Mouse (Mus musculus) limb, embryonic 15.5 days (tissue): ENCODE data around the gene Chmp4b. TPM values are rescaled to one million over a fixed set of nuclear protein-coding genes. Genes with fewer than 3 reads are reported as not detected.

Experiments
- ATAC-seq: fragments of 200-750 bp; cut with Nextera tagmentation; 2 replicates; pipeline ENCODE4 v1.8.0; 2017; ENCODE audit warnings: low read depth, moderate TSS enrichment; ENCODE audit not compliant: insufficient number of reproducible peaks, low FRiP score, low TSS enrichment
- H3K27ac ChIP-seq: fragments of 300-500 bp; sonication (generic); 2 replicates; pipeline ENCODE4 v1.5.1; 2015; ENCODE audit warnings: moderate library complexity, mild to moderate bottlenecking, inconsistent platforms
- H3K27me3 ChIP-seq: fragments of 300-500 bp; sonication (generic); 2 replicates; pipeline ENCODE4 v1.6.1; 2015; ENCODE audit warnings: inconsistent platforms
- H3K36me3 ChIP-seq: fragments of 300-500 bp; sonication (generic); 2 replicates; pipeline ENCODE4 v1.6.1; 2015; ENCODE audit warnings: inconsistent platforms
- H3K4me1 ChIP-seq: fragments of 300-500 bp; sonication (generic); 2 replicates; pipeline ENCODE4 v1.6.1; 2015; ENCODE audit warnings: inconsistent platforms
- H3K4me2 ChIP-seq: fragments of 300-500 bp; sonication (generic); 2 replicates; pipeline ENCODE4 v1.6.1; 2015; ENCODE audit warnings: mild to moderate bottlenecking, inconsistent platforms
- H3K4me3 ChIP-seq: fragments of 300-500 bp; sonication (generic); 2 replicates; pipeline ENCODE4 v1.5.1; 2015; ENCODE audit warnings: mild to moderate bottlenecking, inconsistent platforms
- H3K9ac ChIP-seq: fragments of 300-500 bp; sonication (generic); 2 replicates; pipeline ENCODE4 v1.6.1; 2015; ENCODE audit warnings: inconsistent platforms
- H3K9me3 ChIP-seq: fragments of 300-500 bp; sonication (generic); 2 replicates; pipeline ENCODE4 v1.6.1; 2016; ENCODE audit warnings: inconsistent platforms
- WGBS: fragments of 180-500 bp; shearing (Covaris S2); methylation state at CpG from one replicate; pipeline ENCODE4 v1.1.7; 2015; 5-methylcytosine and 5-hydroxymethylcytosine counted together
- polyA plus RNA-seq: library from polyadenylated mRNA; unstranded; fragments of >200 nt; fragmentation: Nextera tagmentation; extraction: Ambion mirVana; gene quantifications from 2 replicates; pipeline ENCODE4 v1.2.1, GENCODE M21; 2015

The Chmp4b gene
- polyA plus RNA-seq, 1 experiment from 2014 or later = 36.9 TPM

- no peak overlapping the region for H3K9ac ChIP-seq
- no peak overlapping the region; the same call in 1 of the 2 replicates for H3K27ac ChIP-seq
- H3K4me3 ChIP-seq = no peak overlapping the region
- no peaks in the 10 kb centered on the region for H3K36me3 ChIP-seq
- no peaks in the 10 kb centered on the region for H3K9me3 ChIP-seq
- no peak for ATAC-seq
- no peak overlapping the region for H3K4me2 ChIP-seq
- no peaks in the 10 kb centered on the region for H3K27me3 ChIP-seq
- WGBS = 24% methylated on average over 2 of the region's 2 CpGs
- peaks cover 19% of the 10 kb centered on the region for H3K4me1 ChIP-seq
Observed at GRCm38 (mm10) chr2:154731916-154732315, 80.4 kb downstream of the Chmp4b start.

GRCm38 (mm10) chr2:154732503-154733141, 81.1 kb downstream of the Chmp4b start:
- Histone ChIP-seq H3K4me2 (no peak overlapping the region), H3K9me3 (no peaks in the 10 kb centered on the region), H3K36me3 (no peaks in the 10 kb centered on the region), H3K4me1 (peaks cover 15% of the 10 kb centered on the region), H3K27ac (no peak overlapping the region), H3K9ac (no peak overlapping the region), H3K4me3 (no peak overlapping the region), H3K27me3 (no peaks in the 10 kb centered on the region)
- ATAC-seq = no peak
- WGBS = 64% methylated on average over 9 of the region's 9 CpGs

DNA sequence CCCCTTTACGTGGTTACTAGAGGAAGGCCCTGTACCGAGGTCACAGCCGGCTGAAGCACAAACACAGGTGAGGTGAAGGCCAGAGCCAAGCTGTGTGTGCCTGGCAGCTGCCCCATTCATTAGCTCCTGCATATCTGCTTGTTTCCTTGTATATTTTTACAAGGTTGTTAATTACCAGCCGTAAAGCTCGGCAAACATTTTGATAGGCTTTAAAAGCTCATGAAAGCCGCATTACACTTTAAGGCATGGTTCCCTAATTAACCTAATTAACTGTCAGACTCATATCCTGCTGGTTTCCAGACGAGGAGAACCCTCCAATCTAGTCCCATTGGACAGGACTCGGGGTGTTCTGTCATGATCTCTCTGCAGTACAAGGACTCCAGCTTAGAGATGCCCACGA, 83.5 kb downstream of the Chmp4b start:
- peaks cover 17% of the 10 kb centered on the region for H3K4me1 ChIP-seq
- H3K27me3 ChIP-seq = no peaks in the 10 kb centered on the region
- WGBS = 22% methylated on average over 9 of the region's 9 CpGs
- ATAC-seq = no peak
- H3K9ac ChIP-seq = no peak overlapping the region
- no peak overlapping the region for H3K27ac ChIP-seq
- no peak overlapping the region for H3K4me3 ChIP-seq
- no peaks in the 10 kb centered on the region for H3K9me3 ChIP-seq
- no peak overlapping the region for H3K4me2 ChIP-seq
- H3K36me3 ChIP-seq = no peaks in the 10 kb centered on the region

DNA sequence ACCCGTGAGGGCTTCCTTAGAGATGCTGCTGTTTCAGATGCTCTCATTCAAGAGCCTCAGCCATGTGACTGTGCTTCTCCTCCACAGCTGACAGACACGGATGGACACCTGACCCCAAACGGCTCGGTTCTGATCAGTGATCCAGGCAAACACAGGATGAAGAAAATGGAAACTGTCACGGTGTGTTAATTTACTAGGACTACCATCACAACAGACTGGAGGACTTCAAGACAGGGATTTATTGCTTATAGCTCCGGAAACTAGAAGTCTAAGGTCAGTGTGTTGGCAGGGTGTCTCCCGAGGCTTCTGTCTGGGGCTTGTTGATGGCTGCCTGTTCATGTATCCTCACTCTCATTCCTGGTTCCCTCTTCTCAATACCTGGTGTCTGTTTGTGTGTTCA, 83.9 kb downstream of the Chmp4b start:
- no peak for ATAC-seq
- H3K9me3 ChIP-seq = no peaks in the 10 kb centered on the region
- no peak overlapping the region for H3K4me2 ChIP-seq
- no peaks in the 10 kb centered on the region for H3K27me3 ChIP-seq
- no peaks in the 10 kb centered on the region for H3K36me3 ChIP-seq
- H3K4me1 ChIP-seq = peaks cover 17% of the 10 kb centered on the region
- WGBS = 36% methylated on average over 7 of the region's 7 CpGs
- no peak overlapping the region for H3K4me3 ChIP-seq
- H3K9ac ChIP-seq = no peak overlapping the region
- no peak overlapping the region for H3K27ac ChIP-seq

- Histone ChIP-seq H3K4me2 (no peak overlapping the region), H3K36me3 (no peaks in the 10 kb centered on the region), H3K4me3 (no peak overlapping the region), H3K4me1 (peaks cover 17% of the 10 kb centered on the region), H3K9ac (no peak overlapping the region), H3K27ac (no peak overlapping the region), H3K27me3 (no peaks in the 10 kb centered on the region), H3K9me3 (no peaks in the 10 kb centered on the region)
- 77% methylated on average over 7 of the region's 7 CpGs for WGBS
- ATAC-seq = no peak
Observed at GRCm38 (mm10) chr2:154735986-154736385, 84.5 kb downstream of the Chmp4b start.

DNA sequence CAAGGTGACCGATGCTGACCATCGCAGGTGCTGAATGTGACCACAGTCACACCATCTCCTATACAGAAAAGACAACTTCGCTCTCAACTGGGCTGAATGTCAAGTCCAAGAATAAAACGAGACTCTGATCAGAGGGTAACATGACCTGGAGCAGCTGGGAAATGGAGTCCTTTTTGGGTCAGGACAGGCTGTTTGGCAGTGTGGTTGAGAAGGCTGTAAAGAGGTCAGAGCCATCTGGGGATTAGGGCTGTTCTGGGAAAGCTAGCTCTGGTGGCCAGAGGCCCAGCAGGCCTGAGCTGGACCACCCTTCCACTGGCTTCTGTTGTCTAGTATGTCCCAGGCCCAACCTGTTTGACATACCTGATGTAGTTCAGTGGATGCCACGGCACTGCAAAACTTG, 87.1 kb downstream of the Chmp4b start:
- ATAC-seq = no peak
- Histone ChIP-seq H3K4me3 (no peak overlapping the region), H3K27me3 (no peaks in the 10 kb centered on the region), H3K9me3 (no peaks in the 10 kb centered on the region), H3K4me1 (0 out of 2 replicates have a peak, but pooled peaks cover 13% of the 10 kb centered on the region), H3K27ac (no peak overlapping the region), H3K36me3 (no peaks in the 10 kb centered on the region), H3K4me2 (no peak overlapping the region), H3K9ac (no peak overlapping the region)
- WGBS = 77% methylated on average over 5 of the region's 5 CpGs

DNA sequence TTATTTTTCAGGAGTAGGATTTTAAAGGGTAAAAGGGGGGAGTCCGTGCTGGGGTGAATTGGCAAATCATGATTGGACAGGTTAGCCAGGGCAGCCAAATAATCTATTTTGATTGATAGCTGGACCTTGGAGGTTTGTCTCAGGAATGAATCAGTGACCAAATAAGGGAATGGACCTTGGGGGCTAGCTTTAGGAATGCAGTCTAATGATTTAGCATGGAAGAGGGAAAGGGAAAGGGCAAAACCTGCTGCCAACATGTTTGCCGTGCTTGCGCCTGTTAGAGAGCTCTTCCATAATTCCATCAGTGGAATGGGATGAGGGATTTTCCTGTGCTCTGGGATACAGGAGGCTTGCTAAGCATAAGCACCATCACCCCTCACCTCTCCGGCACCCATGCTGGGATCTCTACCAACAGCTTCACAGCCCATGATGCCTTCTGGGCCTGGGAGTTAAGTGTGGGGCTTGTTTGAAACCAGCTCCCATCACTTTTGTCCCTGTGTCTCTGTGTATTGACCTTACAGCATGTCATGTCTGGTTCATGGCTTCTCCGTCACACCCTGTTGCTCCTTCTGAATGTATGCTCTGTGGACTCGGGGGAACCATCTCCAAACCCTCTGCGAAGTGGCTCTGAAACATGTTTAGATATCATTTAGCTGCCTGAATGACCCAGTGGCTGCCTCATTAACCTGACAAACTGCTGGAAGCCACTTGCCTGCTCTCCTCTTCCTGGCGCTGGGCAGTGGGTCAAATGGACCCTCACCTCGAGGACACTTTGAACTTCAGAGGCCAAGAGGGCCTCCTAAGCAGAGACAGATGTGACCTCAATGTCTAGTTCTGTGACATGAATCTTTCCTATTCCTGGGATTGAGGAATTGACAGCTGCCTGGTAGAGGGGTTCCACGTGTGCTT, 91.7 kb downstream of the Chmp4b start:
- Histone ChIP-seq H3K4me3 (no peak overlapping the region), H3K27me3 (no peaks in the 10 kb centered on the region), H3K27ac (no peak overlapping the region), H3K9ac (no peak overlapping the region), H3K36me3 (no peaks in the 10 kb centered on the region), H3K4me1 (0 out of 2 replicates have a peak, but pooled peaks cover 4% of the 10 kb centered on the region), H3K9me3 (no peaks in the 10 kb centered on the region), H3K4me2 (no peak overlapping the region)
- no peak for ATAC-seq
- 50% methylated on average over 10 of the region's 10 CpGs for WGBS

GRCm38 (mm10) chr2:154743915-154744314, 92.4 kb downstream of the Chmp4b start:
- no peak for ATAC-seq
- no peaks in the 10 kb centered on the region for H3K9me3 ChIP-seq
- peaks cover 1% of the 10 kb centered on the region for H3K4me1 ChIP-seq
- no peak overlapping the region for H3K4me2 ChIP-seq
- H3K27ac ChIP-seq = no peak overlapping the region
- no peak overlapping the region for H3K4me3 ChIP-seq
- no peaks in the 10 kb centered on the region for H3K27me3 ChIP-seq
- H3K36me3 ChIP-seq = no peaks in the 10 kb centered on the region
- WGBS = 51% methylated on average over 4 of the region's 4 CpGs
- no peak overlapping the region for H3K9ac ChIP-seq

Other genes starting within 250 kb of the Chmp4b start
- gene Snta1, start 243.6 kb upstream of the Chmp4b start, polyA plus RNA-seq = 10.2 and 14.5 TPM in 2 replicates
- 37.7 and 41.3 TPM in 2 replicates for gene Cbfa2t2, start 215.2 kb upstream of the Chmp4b start, polyA plus RNA-seq
- gene 1700003F12Rik, start 104.6 kb upstream of the Chmp4b start, polyA plus RNA-seq = 0.67 and 0.71 TPM in 2 replicates
- gene Actl10, start 99.9 kb upstream of the Chmp4b start, polyA plus RNA-seq = 0.19 and 0.37 TPM in 2 replicates
- 3.7 and 4.0 TPM in 2 replicates for gene Necab3, start 92.8 kb upstream of the Chmp4b start, polyA plus RNA-seq
- gene E2f1, start 81.8 kb upstream of the Chmp4b start, polyA plus RNA-seq = 18.3 and 23.1 TPM in 2 replicates
- 30.8 and 32.3 TPM in 2 replicates for gene Pxmp4, start 48.0 kb upstream of the Chmp4b start, polyA plus RNA-seq
- 1.2 and 1.5 TPM in 2 replicates for gene Zfp341, start 38.4 kb upstream of the Chmp4b start, polyA plus RNA-seq
- 0.67 TPM in 1 of 2 replicates, not detected in the other for gene 4930519P11Rik, start 38.3 kb upstream of the Chmp4b start, polyA plus RNA-seq
- gene Gm14214, start 118.3 kb downstream of the Chmp4b start, polyA plus RNA-seq = not detected in 2 replicates
- gene Raly, start 139.4 kb downstream of the Chmp4b start, polyA plus RNA-seq = 40.2 and 53.6 TPM in 2 replicates
- 16.4 and 21.4 TPM in 2 replicates for gene a, start 139.7 kb downstream of the Chmp4b start, polyA plus RNA-seq
- gene Eif2s2, start 241.2 kb downstream of the Chmp4b start, polyA plus RNA-seq = 90.6 and 98.5 TPM in 2 replicates